Mouse (Mus musculus) neural tube, embryonic 10.5 days (tissue): ENCODE measurements around the gene Bahd1.
A peak's percentile ranks its signal among the peaks of the same experiment; 100 is the strongest.

Source experiments
- DNase-seq: peaks from one replicate; pipeline ENCODE4 v3.0.0-alpha.2; 2017; ENCODE audit warnings: low spot score; ENCODE audit errors: extremely low spot score

Gene Bahd1

DNA sequence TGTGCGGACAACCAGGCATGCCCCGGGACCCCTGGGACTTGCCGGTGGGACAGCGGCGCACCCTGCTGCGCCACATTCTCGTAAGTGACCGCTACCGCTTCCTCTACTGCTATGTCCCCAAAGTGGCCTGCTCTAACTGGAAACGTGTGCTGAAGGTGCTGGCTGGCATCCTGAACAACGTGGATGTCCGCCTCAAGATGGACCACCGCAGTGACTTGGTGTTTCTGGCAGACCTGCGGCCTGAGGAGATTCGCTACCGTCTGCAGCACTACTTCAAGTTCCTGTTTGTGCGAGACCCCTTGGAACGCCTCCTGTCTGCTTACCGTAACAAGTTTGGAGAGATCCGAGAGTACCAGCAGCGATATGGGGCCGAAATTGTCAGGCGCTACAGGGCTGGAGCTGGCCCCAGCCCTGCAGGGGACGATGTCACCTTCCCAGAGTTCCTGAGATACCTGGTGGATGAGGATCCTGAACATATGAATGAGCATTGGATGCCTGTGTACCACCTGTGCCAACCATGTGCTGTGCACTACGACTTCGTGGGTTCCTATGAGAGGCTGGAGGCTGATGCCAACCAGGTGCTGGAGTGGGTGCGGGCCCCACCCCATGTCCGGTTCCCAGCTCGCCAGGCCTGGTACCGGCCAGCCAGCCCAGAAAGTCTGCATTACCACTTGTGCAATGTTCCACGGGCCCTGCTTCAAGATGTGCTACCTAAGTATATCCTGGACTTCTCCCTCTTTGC, 27.0 kb downstream of the Bahd1 start:
- DNase-seq: peak; percentile 50

DNA sequence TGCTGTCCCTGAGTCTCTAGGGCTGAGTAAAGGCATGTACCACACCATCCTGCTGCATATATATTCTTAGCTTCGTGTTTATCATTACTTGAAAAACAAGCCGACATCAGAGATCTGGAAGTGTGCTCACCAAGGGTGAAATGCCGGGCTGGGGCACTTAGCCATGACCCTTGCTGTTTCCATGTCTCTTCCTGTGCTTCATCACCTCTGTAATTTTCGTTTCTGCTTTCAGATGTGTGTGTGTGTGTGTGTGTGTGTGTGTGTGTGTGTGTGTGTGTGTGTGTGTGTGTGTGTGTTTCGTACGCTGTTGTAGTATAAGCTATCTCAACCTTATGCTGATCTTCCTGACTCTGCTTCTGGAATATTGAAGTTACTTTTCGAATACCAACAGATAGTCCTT, 41.2 kb downstream of the Bahd1 start:
- no peak for DNase-seq

DNA sequence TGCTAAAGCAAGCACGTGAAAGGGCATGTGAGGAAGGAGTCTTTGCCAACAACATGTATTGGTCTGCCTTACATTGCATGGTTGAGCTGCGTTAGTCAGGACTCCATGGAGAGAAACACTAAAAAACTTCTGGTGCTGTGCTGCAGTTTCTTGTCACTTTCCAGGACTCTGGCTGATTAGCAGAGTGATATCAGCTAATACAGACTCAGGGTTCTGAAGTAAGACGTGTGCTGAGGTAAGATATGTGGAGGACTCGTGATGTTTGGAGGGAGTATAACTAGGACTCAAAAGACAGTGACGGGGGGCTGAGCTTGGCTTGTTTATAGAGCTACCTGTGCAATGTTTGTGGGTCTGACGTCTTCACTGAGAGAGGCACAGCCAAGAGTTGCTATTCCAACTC, 43.1 kb downstream of the Bahd1 start:
- DNase-seq: no peak

DNA sequence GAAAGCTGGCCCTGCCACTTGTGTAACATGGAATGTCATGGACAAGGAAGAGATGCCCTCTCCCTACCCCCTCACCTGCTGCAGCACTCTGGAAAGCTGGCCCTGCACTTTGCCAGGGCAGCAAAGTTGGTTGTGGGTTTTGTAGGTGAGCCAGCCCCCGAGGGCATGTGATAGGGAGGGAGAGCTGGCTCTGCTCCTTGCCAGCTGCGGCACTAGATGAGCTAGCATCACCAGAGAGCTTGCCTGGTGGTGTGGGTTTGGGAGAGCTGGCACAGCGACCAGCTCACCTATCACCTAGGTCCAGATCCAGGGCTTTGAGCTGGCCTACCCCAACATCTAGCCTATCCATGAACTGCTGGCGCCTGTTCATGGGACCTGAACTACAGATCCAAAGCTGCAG, 48.6 kb downstream of the Bahd1 start:
- DNase-seq: no peak

DNA sequence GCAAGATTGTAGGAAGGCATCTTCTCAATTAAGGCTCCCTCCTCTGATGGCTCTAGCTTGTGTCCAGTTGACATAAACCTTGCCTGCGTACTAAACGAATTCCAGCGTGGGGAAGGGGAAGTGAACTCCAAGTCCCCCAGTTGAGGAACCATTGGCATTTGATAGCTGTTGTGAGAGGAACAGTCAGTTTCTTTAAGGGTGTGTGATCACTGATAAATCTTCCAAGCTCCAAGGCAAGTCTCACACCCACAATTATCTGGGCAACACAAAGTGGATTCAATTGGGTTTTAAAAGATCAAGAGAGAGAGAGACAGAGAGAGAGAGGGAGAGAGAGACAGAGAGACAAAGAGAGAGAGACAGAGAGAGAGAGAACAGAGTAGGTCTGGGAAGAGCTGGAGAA, 49.5 kb downstream of the Bahd1 start:
- DNase-seq: no peak

DNA sequence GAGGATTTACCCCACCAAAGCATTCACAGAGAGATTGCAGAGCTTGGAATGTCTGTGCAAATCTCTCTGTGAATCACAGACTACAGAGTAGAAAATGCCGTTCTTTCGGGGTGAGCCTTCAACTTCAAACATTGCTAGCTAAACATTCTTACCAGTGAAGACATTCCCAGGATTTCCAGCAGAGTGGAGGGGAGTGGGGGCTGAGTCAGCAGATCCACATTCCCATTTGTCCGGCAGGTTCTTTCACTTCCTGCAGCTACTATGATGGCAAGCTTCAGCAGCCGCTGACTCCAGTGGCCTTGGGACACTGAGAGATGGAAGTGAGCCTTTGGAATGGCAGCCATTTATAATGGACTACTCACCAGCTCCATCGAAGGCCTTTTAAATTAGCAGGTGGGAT, 56.3 kb downstream of the Bahd1 start:
- DNase-seq: no peak

DNA sequence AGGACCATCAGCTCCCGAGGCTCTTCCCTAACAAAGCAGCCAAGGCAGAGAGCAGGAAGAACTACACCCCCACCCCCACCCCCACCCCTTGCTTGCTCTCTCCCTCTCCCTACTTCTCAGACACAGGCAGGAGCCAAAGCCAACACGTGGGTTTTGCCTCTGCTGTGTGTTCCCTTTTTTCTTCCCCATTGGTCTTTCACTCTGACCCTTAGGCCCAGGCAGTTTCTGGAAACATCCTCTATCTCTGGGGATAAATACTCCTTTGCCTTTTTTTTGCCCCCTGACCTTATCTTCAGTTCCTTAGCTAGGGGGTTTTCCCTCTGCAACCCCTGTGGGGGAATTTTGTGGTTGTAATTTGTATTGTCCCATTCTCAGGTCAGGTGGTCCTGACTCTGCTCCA, 59.5 kb downstream of the Bahd1 start:
- no peak for DNase-seq

DNA sequence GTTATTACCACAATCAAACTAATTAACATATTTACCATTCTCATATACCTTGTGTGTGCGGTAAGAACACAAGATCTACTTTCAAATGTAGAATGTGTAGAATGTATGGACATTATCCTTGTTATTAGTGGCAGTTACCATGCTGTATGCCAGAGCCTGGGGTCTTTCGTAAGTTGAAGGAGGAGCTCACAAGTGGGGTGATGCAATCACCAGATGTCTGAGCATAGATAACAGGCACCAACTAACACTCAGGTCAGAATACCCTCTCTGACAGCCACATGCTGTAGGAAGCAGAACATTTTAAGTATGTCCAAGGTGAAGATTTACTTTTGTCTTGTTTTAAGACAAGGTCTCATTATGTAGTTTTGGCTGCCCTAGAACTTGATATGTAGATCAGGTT, 60.2 kb downstream of the Bahd1 start:
- DNase-seq: no peak

DNA sequence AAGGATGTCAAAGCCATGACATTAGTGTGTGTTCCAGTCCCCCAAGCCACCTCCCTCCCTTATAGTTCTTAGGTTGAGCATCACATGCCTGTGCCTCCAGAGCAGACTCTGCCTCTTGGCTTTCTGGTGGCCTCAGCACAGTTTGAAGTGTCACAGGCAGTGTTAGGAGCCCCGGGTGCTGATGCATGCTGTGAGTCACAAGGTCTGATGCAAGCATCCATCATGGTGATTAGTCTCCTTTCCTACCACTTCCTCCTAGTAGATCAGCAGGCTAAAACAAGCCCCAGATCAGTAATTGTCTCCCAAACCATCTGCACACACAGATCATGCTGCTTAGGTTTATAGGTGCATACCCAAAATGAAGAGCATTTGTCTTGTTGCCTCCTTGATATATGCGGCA, 61.4 kb downstream of the Bahd1 start:
- DNase-seq: no peak

DNA sequence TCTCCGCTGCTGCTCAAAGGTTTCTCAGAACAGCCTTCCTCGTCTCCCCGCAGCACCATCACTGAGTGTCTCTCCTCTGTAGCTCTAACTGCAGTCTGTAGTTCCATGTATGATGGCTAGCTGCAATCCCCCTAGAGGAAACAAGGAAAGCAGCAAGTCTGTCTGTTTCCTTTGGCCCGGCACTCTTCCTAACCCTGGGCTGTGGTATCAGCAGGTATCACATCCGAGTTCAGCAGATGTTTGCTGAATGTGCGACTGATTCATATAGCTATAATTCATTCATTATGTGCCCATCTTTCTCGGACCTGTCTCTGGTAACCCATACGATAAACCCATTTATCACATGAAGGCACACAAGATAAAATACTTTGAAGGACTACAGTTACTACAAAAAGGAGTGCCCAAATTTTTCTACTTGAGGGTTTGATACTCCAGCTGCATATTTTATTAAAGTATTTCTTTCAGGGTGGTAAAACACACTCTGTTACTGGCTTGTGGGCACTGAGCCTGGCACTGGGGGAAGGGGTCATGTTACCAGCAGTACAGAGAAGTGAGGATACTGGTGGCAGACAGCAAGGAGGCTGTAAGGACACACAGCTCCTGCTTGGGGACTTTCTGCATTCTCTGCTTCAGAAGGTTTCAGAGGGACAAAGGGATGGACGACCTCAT, 63.0 kb downstream of the Bahd1 start:
- no peak for DNase-seq

DNA sequence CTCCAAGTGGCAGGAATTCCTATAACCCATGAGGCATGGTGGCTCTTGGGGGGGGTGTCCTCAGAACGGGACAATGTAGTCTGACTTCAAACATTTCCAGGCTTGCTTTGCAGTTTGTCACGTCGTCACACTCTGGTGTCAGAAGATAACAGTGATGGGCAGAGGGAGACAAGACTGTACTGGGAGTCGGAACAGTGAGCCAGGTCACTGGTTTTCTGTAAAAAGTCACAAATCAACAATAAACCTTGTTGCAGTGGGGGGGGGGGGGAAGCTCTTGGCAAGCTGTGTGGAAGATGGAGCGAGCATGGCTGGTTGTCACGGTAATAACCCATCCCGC, 63.5 kb downstream of the Bahd1 start:
- no peak for DNase-seq

DNA sequence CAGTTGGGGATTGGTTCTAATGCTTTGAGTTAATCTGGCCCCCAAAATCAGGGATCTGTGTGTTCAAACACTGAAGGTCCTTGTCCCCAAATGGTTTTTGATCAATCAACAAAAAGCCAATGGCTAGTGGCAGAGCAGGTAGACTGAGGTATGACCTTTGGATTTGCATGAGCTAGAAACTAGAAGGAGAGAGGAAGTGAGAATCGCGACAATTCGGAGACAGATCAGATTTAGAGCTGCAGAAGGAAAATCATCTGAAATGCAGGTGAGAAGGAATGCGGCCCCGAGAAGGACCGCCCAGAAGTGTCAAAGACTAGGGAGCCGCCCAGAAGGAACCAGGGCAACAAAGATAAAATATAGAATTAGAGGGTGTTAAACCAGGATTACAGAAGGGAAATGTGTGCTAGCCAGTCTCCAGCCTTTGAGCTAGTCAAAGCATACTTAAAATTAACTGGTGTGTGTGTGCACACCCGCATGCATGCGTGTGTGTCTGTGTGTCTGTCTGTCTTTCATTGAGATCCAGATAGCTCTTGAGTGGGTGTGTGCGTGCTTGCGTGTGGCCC, 69.5 kb downstream of the Bahd1 start:
- DNase-seq: no peak

DNA sequence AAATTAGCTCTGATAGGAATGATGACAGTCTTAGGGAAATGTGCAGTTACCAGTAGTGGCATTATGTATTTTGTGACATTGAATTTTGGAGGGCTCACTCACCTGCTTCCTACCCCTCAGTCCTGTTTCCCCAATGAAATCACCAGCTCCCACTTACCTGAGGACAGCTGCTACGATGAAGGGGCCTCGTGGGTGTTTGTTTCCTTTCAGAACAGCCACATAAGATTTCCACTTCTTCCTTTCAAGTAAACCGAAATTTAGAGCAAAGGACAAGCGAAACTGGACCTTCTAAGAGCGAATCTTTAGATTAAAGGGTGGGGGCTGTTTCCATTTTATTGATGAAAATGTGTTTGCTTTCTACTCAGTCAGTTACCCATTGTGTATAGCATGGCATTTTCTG, 71.9 kb downstream of the Bahd1 start:
- DNase-seq: no peak

DNA sequence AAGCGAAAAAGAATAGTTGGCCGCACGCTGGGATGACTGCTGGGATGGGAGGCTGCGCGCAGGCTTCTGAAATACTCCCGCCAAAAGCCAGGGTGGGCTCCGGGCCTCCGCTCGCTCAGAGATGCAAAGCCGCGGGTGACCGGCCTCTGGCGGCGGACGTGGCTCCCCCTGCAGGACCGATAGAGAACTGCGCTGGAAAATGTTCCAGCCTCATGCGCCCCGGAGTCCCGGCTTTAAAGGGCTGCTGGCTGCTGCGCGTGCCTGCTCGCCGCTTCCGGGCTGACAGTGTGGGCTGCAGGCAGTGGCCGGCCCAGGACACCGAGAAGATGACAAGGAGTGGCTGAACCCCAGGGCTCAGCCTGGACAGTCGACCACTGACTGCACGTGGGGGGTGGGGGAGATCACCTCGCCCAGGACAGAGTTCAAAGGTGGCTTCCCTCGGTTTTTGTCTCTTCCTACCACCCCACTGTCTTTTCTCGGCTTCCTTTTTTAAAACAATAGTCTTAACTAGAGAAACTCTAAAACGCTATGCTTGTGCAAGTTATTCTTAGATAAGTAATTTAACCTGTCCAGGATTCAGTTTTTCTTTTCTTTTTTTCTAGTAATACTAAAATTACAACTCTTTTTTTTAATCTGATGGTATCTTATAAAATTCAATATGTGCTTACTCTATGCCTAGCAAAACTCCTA, 72.7 kb downstream of the Bahd1 start:
- peak; percentile 90 for DNase-seq
